Mouse (Mus musculus) forebrain, embryonic 13.5 days (tissue): Measurements from ENCODE around the gene Ptpn11. TPM values are rescaled to one million over a fixed set of nuclear protein-coding genes. Genes with fewer than 3 reads are reported as not detected.

ENCODE experiments used
- ATAC-seq: fragments of 200-750 bp; cut with Nextera tagmentation; 2 replicates; pipeline ENCODE4 v1.8.0; 2017
- H3K27ac ChIP-seq: fragments of 300-500 bp; sonication (generic); 2 replicates; pipeline ENCODE4 v1.5.1; 2015; ENCODE audit warnings: inconsistent platforms, mild to moderate bottlenecking, moderate library complexity
- H3K27me3 ChIP-seq: fragments of 300-500 bp; sonication (generic); 2 replicates; pipeline ENCODE4 v1.6.1; 2015; ENCODE audit warnings: mild to moderate bottlenecking, inconsistent platforms
- H3K36me3 ChIP-seq: fragments of 300-500 bp; sonication (generic); 2 replicates; pipeline ENCODE4 v1.6.1; 2015; ENCODE audit warnings: mild to moderate bottlenecking, inconsistent platforms; ENCODE audit not compliant: poor library complexity, severe bottlenecking
- H3K4me1 ChIP-seq: fragments of 300-500 bp; sonication (generic); 2 replicates; pipeline ENCODE4 v1.6.1; 2015; ENCODE audit warnings: inconsistent platforms
- H3K4me2 ChIP-seq: fragments of 300-500 bp; sonication (generic); 2 replicates; pipeline ENCODE4 v1.6.1; 2015; ENCODE audit warnings: inconsistent platforms, mild to moderate bottlenecking, moderate library complexity
- H3K4me3 ChIP-seq: fragments of 300-500 bp; sonication (generic); 2 replicates; pipeline ENCODE4 v1.5.1; 2015; ENCODE audit warnings: mild to moderate bottlenecking, inconsistent platforms
- H3K9ac ChIP-seq: fragments of 300-500 bp; sonication (generic); 2 replicates; pipeline ENCODE4 v1.6.1; 2015; ENCODE audit warnings: mild to moderate bottlenecking, inconsistent platforms
- H3K9me3 ChIP-seq: fragments of 300-500 bp; sonication (generic); replicated peaks from 2 replicates; pipeline ENCODE4 v1.6.1; 2016; ENCODE audit warnings: inconsistent platforms
- WGBS: fragments of 180-500 bp; shearing (Covaris S2); methylation state at CpG from one replicate; pipeline ENCODE4 v1.1.7; 2015; 5-methylcytosine and 5-hydroxymethylcytosine counted together
- polyA plus RNA-seq: library from polyadenylated mRNA; unstranded; fragments of >200 nt; fragmentation: Nextera tagmentation; extraction: Ambion mirVana; gene quantifications from 2 replicates; pipeline ENCODE4 v1.2.1, GENCODE M21; 2015

Ptpn11 gene
- polyA plus RNA-seq, 1 experiment from 2014 or later, result 27.8 TPM

- no peak overlapping the region for H3K4me2 ChIP-seq
- H3K4me1 ChIP-seq, result peaks cover 27% of the 10 kb centered on the region
- peaks cover 89% of the 10 kb centered on the region for H3K36me3 ChIP-seq
- 0 out of 2 replicates have a peak overlapping the region, but pooled peaks have one; percentile 5 for H3K9ac ChIP-seq
- 62% methylated on average over 14 of the region's 14 CpGs for WGBS
- peak; percentile 77 for ATAC-seq
- H3K4me3 ChIP-seq, result no peak overlapping the region
- no peaks in the 10 kb centered on the region for H3K9me3 ChIP-seq
- peak overlapping the region; percentile 89 for H3K27ac ChIP-seq
- no peaks in the 10 kb centered on the region for H3K27me3 ChIP-seq
These were observed 48.6 kb downstream of the Ptpn11 start for GRCm38 (mm10) chr5:121142431-121143119.

DNA sequence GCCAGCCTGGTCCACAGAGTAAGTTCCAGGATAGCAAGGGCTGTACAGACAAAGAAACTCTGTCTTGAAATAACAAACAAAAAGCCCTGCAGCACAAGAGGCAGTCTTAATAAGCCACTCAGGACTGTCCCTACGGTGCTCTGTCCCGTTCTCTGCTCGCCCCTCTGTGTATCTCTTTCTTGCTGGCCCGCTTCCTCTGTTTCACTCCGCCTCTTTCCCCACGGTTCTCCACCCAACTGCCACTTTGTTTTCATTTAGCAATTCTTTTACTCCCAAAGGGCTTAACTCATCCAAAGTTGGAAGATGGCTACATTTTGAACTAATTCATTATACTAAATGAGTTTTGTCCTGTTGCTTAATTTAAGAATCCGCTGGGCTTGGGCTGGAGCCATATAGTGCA, 50.9 kb downstream of the Ptpn11 start:
- no peak overlapping the region for H3K9ac ChIP-seq
- H3K4me1 ChIP-seq, result peaks cover 19% of the 10 kb centered on the region
- no peaks in the 10 kb centered on the region for H3K9me3 ChIP-seq
- H3K36me3 ChIP-seq, result peaks cover 88% of the 10 kb centered on the region
- no peak overlapping the region for H3K4me2 ChIP-seq
- no peak overlapping the region for H3K4me3 ChIP-seq
- WGBS, result 64% methylated on average over 7 of the region's 7 CpGs
- no peak overlapping the region; the same call in 1 of the 2 replicates for H3K27ac ChIP-seq
- H3K27me3 ChIP-seq, result no peaks in the 10 kb centered on the region
- no peak for ATAC-seq

- 94% methylated on average over 8 of the region's 8 CpGs for WGBS
- Histone ChIP-seq H3K27ac (no peak overlapping the region), H3K9ac (no peak overlapping the region), H3K4me3 (no peak overlapping the region), H3K4me2 (no peak overlapping the region), H3K27me3 (no peaks in the 10 kb centered on the region), H3K4me1 (peaks cover 7% of the 10 kb centered on the region), H3K9me3 (no peaks in the 10 kb centered on the region), H3K36me3 (peaks cover 90% of the 10 kb centered on the region)
- ATAC-seq, result no peak
These were observed 54.1 kb downstream of the Ptpn11 start for GRCm38 (mm10) chr5:121137125-121137524.

DNA sequence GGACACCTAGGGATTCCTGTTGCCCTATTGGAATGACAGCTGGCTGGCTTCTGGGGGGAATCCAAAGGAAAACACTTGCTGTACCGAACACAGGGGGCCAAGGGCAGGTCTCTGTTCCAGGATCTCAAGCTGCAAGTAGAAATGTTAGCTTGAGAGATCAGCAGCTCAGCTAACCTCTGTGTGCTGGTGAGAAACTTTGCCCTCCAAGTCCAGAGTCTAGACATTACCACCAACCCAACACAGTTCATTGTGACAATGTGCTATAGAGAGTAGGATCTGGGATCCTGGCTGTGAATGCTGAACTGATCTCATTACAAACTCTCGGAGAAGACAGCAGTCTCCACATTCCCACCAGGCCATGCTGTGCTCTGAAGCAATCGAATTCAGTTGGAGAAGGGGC, 59.4 kb downstream of the Ptpn11 start:
- no peaks in the 10 kb centered on the region for H3K9me3 ChIP-seq
- peaks cover 70% of the 10 kb centered on the region for H3K36me3 ChIP-seq
- H3K27ac ChIP-seq, result no peak overlapping the region
- no peak for ATAC-seq
- H3K9ac ChIP-seq, result no peak overlapping the region
- WGBS, result 90% methylated on average over 3 of the region's 3 CpGs
- H3K4me3 ChIP-seq, result no peak overlapping the region
- no peaks in the 10 kb centered on the region for H3K4me1 ChIP-seq
- no peaks in the 10 kb centered on the region for H3K27me3 ChIP-seq
- no peak overlapping the region for H3K4me2 ChIP-seq

- WGBS, result 96% methylated on average over 5 of the region's 5 CpGs
- Histone ChIP-seq H3K36me3 (peaks cover 45% of the 10 kb centered on the region), H3K4me1 (no peaks in the 10 kb centered on the region), H3K27ac (no peak overlapping the region), H3K9me3 (no peaks in the 10 kb centered on the region), H3K4me3 (no peak overlapping the region), H3K4me2 (no peak overlapping the region), H3K27me3 (no peaks in the 10 kb centered on the region), H3K9ac (no peak overlapping the region)
- ATAC-seq, result no peak
These were observed 61.9 kb downstream of the Ptpn11 start for GRCm38 (mm10) chr5:121129254-121129653.

- Histone ChIP-seq H3K9me3 (no peaks in the 10 kb centered on the region), H3K4me3 (no peak overlapping the region), H3K4me2 (no peak overlapping the region), H3K27ac (no peak overlapping the region), H3K27me3 (no peaks in the 10 kb centered on the region), H3K4me1 (peaks cover 7% of the 10 kb centered on the region), H3K36me3 (peaks cover 13% of the 10 kb centered on the region), H3K9ac (no peak overlapping the region)
- no peak for ATAC-seq
- WGBS, result 77% methylated on average over 2 of the region's 2 CpGs
These were observed 65.1 kb downstream of the Ptpn11 start for GRCm38 (mm10) chr5:121126051-121126450.

GRCm38 (mm10) chr5:121125563-121125962, 65.6 kb downstream of the Ptpn11 start:
- Histone ChIP-seq H3K4me3 (no peak overlapping the region), H3K4me1 (peaks cover 7% of the 10 kb centered on the region), H3K9me3 (no peaks in the 10 kb centered on the region), H3K4me2 (no peak overlapping the region), H3K36me3 (peaks cover 10% of the 10 kb centered on the region; the same call in 1 of the 2 replicates), H3K27ac (no peak overlapping the region), H3K9ac (no peak overlapping the region), H3K27me3 (no peaks in the 10 kb centered on the region)
- 91% methylated on average over 14 of the region's 14 CpGs for WGBS
- ATAC-seq, result no peak

GRCm38 (mm10) chr5:121124208-121125185, 66.7 kb downstream of the Ptpn11 start:
- Histone ChIP-seq H3K27me3 (no peaks in the 10 kb centered on the region), H3K9me3 (no peaks in the 10 kb centered on the region), H3K9ac (no peak overlapping the region), H3K4me2 (no peak overlapping the region), H3K4me3 (no peak overlapping the region), H3K36me3 (peaks cover 3% of the 10 kb centered on the region; the same call in 1 of the 2 replicates), H3K4me1 (peaks cover 12% of the 10 kb centered on the region), H3K27ac (peak overlapping the region; percentile 54)
- ATAC-seq, result no peak
- 85% methylated on average over 5 of the region's 5 CpGs for WGBS

DNA sequence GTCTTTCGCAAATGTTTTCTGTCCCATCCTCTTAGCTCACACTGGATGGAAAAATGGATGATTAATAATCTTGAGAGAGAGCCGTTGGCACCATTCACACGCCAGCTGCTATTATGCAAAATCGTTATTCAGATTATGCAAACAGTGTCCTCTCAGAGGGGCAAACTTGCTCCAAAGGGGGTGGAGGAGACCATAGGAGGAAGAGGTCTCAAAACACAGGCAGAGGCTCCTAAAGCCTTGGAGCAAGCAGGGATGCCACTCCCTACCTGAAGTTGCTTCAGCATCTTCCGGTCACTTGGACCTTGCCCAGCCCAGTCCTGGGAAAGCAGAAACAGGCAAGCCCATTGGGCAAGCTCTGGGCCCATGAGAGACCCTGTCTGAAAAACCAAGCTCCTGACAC, 67.8 kb downstream of the Ptpn11 start:
- H3K9me3 ChIP-seq, result no peaks in the 10 kb centered on the region
- H3K4me1 ChIP-seq, result peaks cover 15% of the 10 kb centered on the region
- no peaks in the 10 kb centered on the region for H3K27me3 ChIP-seq
- H3K4me3 ChIP-seq, result no peak overlapping the region
- 51% methylated on average over 5 of the region's 5 CpGs for WGBS
- H3K9ac ChIP-seq, result no peak overlapping the region
- 0 out of 2 replicates have a peak, but pooled peaks have one; percentile 27 for ATAC-seq
- no peaks in the 10 kb centered on the region for H3K36me3 ChIP-seq
- H3K27ac ChIP-seq, result peak overlapping the region; percentile 64; the same call in 1 of the 2 replicates
- no peak overlapping the region for H3K4me2 ChIP-seq

- WGBS, result 83% methylated on average over 3 of the region's 3 CpGs
- Histone ChIP-seq H3K9ac (no peak overlapping the region), H3K4me2 (no peak overlapping the region), H3K4me3 (no peak overlapping the region), H3K36me3 (no peaks in the 10 kb centered on the region), H3K4me1 (peaks cover 23% of the 10 kb centered on the region), H3K27me3 (no peaks in the 10 kb centered on the region), H3K27ac (no peak overlapping the region), H3K9me3 (no peaks in the 10 kb centered on the region)
- ATAC-seq, result no peak
These were observed 68.6 kb downstream of the Ptpn11 start for GRCm38 (mm10) chr5:121122577-121122976.

DNA sequence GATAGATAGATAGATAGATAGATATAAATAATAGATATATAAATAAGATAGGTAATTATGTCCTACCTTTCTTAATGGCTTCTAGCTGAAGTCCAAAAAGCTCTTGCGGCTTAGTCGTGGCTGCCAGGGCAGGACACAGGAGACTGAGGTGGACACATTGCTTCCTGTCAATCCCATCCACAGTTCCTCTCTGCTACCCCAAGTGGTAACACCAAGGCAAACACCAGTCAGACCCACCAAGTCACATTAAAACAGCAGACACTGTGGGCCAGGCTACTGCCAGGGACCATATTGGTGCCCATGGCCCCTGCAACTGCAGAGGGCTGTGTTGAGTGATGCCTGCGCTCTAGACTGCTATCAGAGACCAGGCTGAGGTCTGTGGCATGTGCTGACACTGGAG, 69.2 kb downstream of the Ptpn11 start:
- 94% methylated on average over 3 of the region's 3 CpGs for WGBS
- H3K27me3 ChIP-seq, result no peaks in the 10 kb centered on the region
- no peak for ATAC-seq

More for the DNA sequence above, 69.2 kb downstream of the Ptpn11 start:
- Histone ChIP-seq H3K4me1 (peaks cover 25% of the 10 kb centered on the region), H3K27ac (no peak overlapping the region), H3K4me2 (no peak overlapping the region), H3K9me3 (no peaks in the 10 kb centered on the region), H3K36me3 (no peaks in the 10 kb centered on the region), H3K4me3 (no peak overlapping the region), H3K9ac (no peak overlapping the region)
